Mouse (Mus musculus): Measurements from ENCODE around the gene Ccrl2. TPM values are rescaled to one million over a fixed set of nuclear protein-coding genes. Genes with fewer than 3 reads are reported as not detected.

Gene Ccrl2
- polyA plus RNA-seq, 1 experiment from 2014 or later, result 3.2 TPM

DNA sequence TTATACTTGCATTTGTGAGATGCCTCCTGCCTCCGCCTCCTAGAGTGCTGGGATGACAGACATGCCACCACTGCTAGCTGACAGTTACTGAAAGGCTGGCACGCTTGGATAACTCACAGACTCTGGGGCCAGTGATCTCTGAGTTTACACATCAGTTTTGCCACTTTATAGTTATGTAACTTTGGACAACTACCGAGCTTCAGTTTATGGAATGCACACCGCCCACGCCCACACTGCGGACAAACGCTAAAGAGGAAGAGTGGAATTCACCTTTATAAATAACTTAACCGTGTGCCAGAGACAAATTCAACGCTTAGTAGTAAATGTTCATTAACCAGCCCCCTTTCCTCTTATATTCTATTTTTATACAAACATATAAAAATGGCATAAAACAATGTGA, 2.4 kb downstream of the Ccrl2 start:
- Histone ChIP-seq H3K9ac (ENCODE audit: low read length) (no peak overlapping the region), H3K4me3 (replicated peaks; ENCODE audit: low read length) (no peak overlapping the region), H3K27me3 (ENCODE audit: control insufficient read depth, insufficient read depth, low read length) (no peaks in the 10 kb centered on the region), H3K36me3 (ENCODE audit: control insufficient read depth, insufficient read depth, low read length) (no peaks in the 10 kb centered on the region), H3K4me1 (ENCODE audit: control insufficient read depth, insufficient read depth, low read length) (peaks cover 22% of the 10 kb centered on the region), H3K27ac (ENCODE audit: low read length) (no peak overlapping the region), H3K9me3 (replicated peaks; ENCODE audit: control insufficient read depth, low read length) (no peaks in the 10 kb centered on the region), H3K4me2 (ENCODE audit: low read depth, low read length) (no peak overlapping the region)
- whole genome bisulfite sequencing, result 73% methylated on average over 9 of the region's 9 CpGs
- no peak for ATAC-seq (ENCODE audit: insufficient read depth, low FRiP score)

DNA sequence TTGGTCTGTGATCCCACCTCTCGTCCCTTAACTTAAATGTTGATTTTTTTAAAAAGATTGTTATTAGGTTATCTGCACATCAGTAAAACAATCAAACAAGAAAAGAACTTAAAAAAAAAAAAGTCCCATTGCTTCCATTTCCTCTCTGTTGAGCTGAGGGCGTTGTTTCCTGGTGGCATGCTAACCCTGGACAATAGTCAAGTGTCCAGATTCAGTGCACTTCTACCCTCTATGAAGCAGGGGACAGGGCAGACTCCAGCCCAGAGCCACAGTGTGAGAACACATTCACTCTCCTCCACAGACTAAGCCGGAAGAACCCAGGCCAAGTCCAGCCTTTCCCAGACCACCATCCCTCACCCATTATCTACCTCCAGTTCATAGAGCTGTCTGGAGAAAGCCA, 8.9 kb downstream of the Ccrl2 start:
- Histone ChIP-seq H3K4me3 (replicated peaks; ENCODE audit: low read length) (no peak overlapping the region), H3K4me2 (ENCODE audit: low read depth, low read length) (no peak overlapping the region)

DNA sequence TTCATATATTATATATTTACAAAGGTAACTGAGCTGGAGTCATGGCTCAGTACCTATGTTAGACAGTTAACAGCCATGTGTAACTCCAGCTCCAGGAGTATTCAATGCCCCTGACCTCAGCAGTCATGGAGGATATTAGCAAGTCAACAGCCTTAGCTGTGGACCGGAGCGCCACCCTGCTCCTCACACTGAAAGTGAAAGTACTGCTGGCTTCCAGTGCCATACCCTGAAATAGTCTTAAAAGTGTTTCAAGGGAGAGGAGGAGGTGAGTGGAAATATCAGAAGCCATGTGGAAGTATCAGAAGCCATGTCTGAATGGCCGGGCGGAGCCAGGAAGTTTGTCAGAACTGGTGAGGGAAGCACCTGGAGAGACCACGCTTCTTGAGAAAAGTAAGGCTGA, 10.1 kb downstream of the Ccrl2 start:
- WGBS, result 89% methylated on average over 5 of the region's 5 CpGs
- Histone ChIP-seq H3K4me2 (ENCODE audit: low read depth, low read length) (no peak overlapping the region), H3K4me1 (ENCODE audit: control insufficient read depth, insufficient read depth, low read length) (no peaks in the 10 kb centered on the region), H3K9ac (ENCODE audit: low read length) (no peak overlapping the region), H3K4me3 (replicated peaks; ENCODE audit: low read length) (no peak overlapping the region), H3K27ac (ENCODE audit: low read length) (no peak overlapping the region), H3K9me3 (replicated peaks; ENCODE audit: control insufficient read depth, low read length) (no peaks in the 10 kb centered on the region), H3K36me3 (ENCODE audit: control insufficient read depth, insufficient read depth, low read length) (no peaks in the 10 kb centered on the region), H3K27me3 (ENCODE audit: control insufficient read depth, insufficient read depth, low read length) (no peaks in the 10 kb centered on the region)
- no peak for ATAC-seq (ENCODE audit: insufficient read depth, low FRiP score)

More for the DNA sequence above, 8.9 kb downstream of the Ccrl2 start:
- Histone ChIP-seq H3K9ac (ENCODE audit: low read length) (no peak overlapping the region), H3K4me1 (ENCODE audit: control insufficient read depth, insufficient read depth, low read length) (no peaks in the 10 kb centered on the region), H3K27ac (ENCODE audit: low read length) (no peak overlapping the region), H3K9me3 (replicated peaks; ENCODE audit: control insufficient read depth, low read length) (no peaks in the 10 kb centered on the region), H3K27me3 (ENCODE audit: control insufficient read depth, insufficient read depth, low read length) (no peaks in the 10 kb centered on the region), H3K36me3 (ENCODE audit: control insufficient read depth, insufficient read depth, low read length) (no peaks in the 10 kb centered on the region)
- no peak for ATAC-seq (ENCODE audit: insufficient read depth, low FRiP score)
- WGBS, result 80% methylated on average over 3 of the region's 3 CpGs

DNA sequence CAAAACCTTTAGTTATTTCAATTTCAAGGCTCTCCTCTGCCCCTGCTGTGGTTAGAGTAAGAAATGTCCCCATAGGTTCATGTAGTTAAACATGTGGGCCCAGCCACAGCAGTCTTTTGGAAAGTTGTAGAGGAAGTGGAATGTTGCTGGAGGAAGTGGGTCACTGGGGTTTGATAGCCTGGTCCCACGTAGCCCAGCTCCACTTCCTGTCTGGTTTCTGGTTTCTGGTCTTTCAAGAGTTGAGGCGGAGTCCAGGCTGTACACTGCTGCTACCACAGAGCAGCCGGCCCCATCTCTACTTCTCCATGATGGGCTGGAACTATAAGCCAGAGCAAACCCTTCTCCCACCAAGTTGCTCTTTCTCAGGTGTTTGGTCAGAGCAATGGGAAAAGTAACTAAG, 11.1 kb downstream of the Ccrl2 start:
- no peaks in the 10 kb centered on the region for H3K4me1 ChIP-seq (ENCODE audit: control insufficient read depth, insufficient read depth, low read length)
- WGBS, result 67% methylated on average over 3 of the region's 3 CpGs
- no peak overlapping the region for H3K4me3 ChIP-seq (replicated peaks; ENCODE audit: low read length)
- no peak for ATAC-seq (ENCODE audit: insufficient read depth, low FRiP score)
- no peaks in the 10 kb centered on the region for H3K9me3 ChIP-seq (replicated peaks; ENCODE audit: control insufficient read depth, low read length)
- H3K9ac ChIP-seq (ENCODE audit: low read length), result no peak overlapping the region
- no peak overlapping the region for H3K27ac ChIP-seq (ENCODE audit: low read length)
- no peak overlapping the region for H3K4me2 ChIP-seq (ENCODE audit: low read depth, low read length)
- no peaks in the 10 kb centered on the region for H3K36me3 ChIP-seq (ENCODE audit: control insufficient read depth, insufficient read depth, low read length)
- no peaks in the 10 kb centered on the region for H3K27me3 ChIP-seq (ENCODE audit: control insufficient read depth, insufficient read depth, low read length)

DNA sequence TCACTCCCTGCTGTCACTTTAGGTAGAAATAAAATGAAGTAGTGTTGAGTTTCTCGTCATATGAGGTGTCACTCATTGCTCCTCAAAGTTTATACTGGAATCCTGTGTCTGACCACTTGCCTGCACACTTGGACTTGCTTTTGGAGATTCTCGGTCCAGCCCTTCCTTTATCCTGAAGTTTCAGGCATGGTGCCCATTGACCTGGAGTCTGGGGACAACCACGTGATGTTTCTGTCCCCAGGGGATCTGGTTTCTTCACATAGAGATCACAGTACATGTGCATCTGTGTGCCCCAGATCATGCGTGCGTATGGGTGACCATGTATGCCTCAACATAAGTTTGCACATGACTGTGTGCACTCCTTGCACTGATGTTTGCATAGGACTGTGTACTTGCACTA, 15.1 kb downstream of the Ccrl2 start:
- no peak overlapping the region for H3K4me2 ChIP-seq (ENCODE audit: low read depth, low read length)
- no peaks in the 10 kb centered on the region for H3K27me3 ChIP-seq (ENCODE audit: control insufficient read depth, insufficient read depth, low read length)
- H3K9ac ChIP-seq (ENCODE audit: low read length), result no peak overlapping the region
- no peak for ATAC-seq (ENCODE audit: insufficient read depth, low FRiP score)
- no peaks in the 10 kb centered on the region for H3K9me3 ChIP-seq (replicated peaks; ENCODE audit: control insufficient read depth, low read length)
- no peaks in the 10 kb centered on the region for H3K4me1 ChIP-seq (ENCODE audit: control insufficient read depth, insufficient read depth, low read length)
- 75% methylated on average over 5 of the region's 5 CpGs for WGBS
- no peaks in the 10 kb centered on the region for H3K36me3 ChIP-seq (ENCODE audit: control insufficient read depth, insufficient read depth, low read length)
- no peak overlapping the region for H3K4me3 ChIP-seq (replicated peaks; ENCODE audit: low read length)
- no peak overlapping the region for H3K27ac ChIP-seq (ENCODE audit: low read length)

DNA sequence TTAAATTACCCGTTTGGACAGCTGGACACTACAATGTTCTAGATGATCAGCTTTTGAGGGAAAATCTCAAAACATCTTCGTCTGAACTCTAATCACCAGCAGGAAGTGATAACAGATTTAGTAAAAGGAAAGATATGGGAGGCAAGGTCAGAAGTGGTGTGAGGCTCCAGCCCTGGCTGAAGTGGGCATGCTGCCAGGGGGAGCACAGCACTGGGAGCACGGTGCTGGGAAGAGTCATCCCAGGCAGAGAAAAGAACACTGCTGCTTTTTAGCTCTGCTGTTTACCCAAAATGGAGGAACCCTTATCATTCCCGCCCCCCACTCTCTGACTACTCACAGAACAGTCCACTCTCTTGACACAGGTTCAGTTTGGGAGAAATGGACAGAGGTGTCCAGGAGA, 17.4 kb downstream of the Ccrl2 start:
- H3K4me3 ChIP-seq (replicated peaks; ENCODE audit: low read length), result no peak overlapping the region
- no peak overlapping the region for H3K27ac ChIP-seq (ENCODE audit: low read length)
- no peaks in the 10 kb centered on the region for H3K36me3 ChIP-seq (ENCODE audit: control insufficient read depth, insufficient read depth, low read length)
- WGBS, result 69% methylated on average over 4 of the region's 4 CpGs
- no peaks in the 10 kb centered on the region for H3K4me1 ChIP-seq (ENCODE audit: control insufficient read depth, insufficient read depth, low read length)
- ATAC-seq (ENCODE audit: insufficient read depth, low FRiP score), result no peak
- no peaks in the 10 kb centered on the region for H3K27me3 ChIP-seq (ENCODE audit: control insufficient read depth, insufficient read depth, low read length)
- no peaks in the 10 kb centered on the region for H3K9me3 ChIP-seq (replicated peaks; ENCODE audit: control insufficient read depth, low read length)
- no peak overlapping the region for H3K9ac ChIP-seq (ENCODE audit: low read length)
- H3K4me2 ChIP-seq (ENCODE audit: low read depth, low read length), result no peak overlapping the region

DNA sequence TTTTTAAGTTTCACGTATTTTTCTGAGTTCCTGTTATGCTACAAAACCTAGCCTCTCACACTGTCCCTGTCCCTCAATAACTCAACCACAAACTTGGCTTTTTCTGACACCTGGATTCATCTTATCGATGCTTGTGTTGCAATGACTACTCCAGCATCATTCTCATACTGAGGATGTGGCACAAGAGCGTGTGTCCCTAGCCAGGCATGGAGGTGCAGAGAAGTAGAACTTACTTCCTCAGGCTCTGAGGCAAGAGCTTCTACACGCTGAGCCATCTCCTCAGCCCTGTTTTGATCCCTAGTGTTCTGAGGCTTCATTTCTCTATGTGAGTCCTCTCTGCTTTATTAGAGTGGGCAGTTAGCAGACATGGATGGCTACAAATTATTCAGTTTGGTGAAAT, 23.6 kb downstream of the Ccrl2 start:
- Histone ChIP-seq H3K4me1 (ENCODE audit: control insufficient read depth, insufficient read depth, low read length) (no peaks in the 10 kb centered on the region), H3K9me3 (replicated peaks; ENCODE audit: control insufficient read depth, low read length) (no peaks in the 10 kb centered on the region), H3K4me3 (replicated peaks; ENCODE audit: low read length) (no peak overlapping the region), H3K36me3 (ENCODE audit: control insufficient read depth, insufficient read depth, low read length) (no peaks in the 10 kb centered on the region), H3K9ac (ENCODE audit: low read length) (no peak overlapping the region), H3K27me3 (ENCODE audit: control insufficient read depth, insufficient read depth, low read length) (no peaks in the 10 kb centered on the region), H3K4me2 (ENCODE audit: low read depth, low read length) (no peak overlapping the region), H3K27ac (ENCODE audit: low read length) (no peak overlapping the region)
- WGBS, result 87% methylated on average over 4 of the region's 4 CpGs
- ATAC-seq (ENCODE audit: insufficient read depth, low FRiP score), result no peak

DNA sequence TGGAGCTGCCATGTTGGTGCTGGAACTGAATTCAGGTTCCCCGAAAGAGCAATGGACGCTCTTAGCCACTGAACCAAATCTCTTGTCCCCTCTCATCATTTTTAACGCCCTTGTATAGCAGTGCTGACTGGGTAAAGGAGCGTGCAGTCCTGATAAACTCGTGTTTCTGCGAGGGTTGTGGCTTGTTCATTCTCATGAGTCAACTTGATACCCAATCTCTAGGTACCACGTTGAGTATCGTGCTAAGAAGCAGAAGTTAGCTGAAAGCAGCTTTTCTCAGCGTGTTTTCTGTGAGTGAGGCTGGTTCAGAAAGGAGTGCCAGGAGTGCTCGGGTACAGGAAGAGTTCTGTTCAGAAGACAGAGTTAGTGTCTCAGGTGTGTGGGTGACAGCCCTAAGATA, 30.5 kb downstream of the Ccrl2 start:
- ATAC-seq (ENCODE audit: insufficient read depth, low FRiP score), result no peak
- Histone ChIP-seq H3K4me1 (ENCODE audit: control insufficient read depth, insufficient read depth, low read length) (no peaks in the 10 kb centered on the region), H3K9ac (ENCODE audit: low read length) (no peak overlapping the region), H3K27me3 (ENCODE audit: control insufficient read depth, insufficient read depth, low read length) (no peaks in the 10 kb centered on the region), H3K27ac (ENCODE audit: low read length) (no peak overlapping the region), H3K4me3 (replicated peaks; ENCODE audit: low read length) (no peak overlapping the region), H3K36me3 (ENCODE audit: control insufficient read depth, insufficient read depth, low read length) (no peaks in the 10 kb centered on the region), H3K4me2 (ENCODE audit: low read depth, low read length) (no peak overlapping the region), H3K9me3 (replicated peaks; ENCODE audit: control insufficient read depth, low read length) (no peaks in the 10 kb centered on the region)
- WGBS, result 83% methylated on average over 10 of the region's 10 CpGs

DNA sequence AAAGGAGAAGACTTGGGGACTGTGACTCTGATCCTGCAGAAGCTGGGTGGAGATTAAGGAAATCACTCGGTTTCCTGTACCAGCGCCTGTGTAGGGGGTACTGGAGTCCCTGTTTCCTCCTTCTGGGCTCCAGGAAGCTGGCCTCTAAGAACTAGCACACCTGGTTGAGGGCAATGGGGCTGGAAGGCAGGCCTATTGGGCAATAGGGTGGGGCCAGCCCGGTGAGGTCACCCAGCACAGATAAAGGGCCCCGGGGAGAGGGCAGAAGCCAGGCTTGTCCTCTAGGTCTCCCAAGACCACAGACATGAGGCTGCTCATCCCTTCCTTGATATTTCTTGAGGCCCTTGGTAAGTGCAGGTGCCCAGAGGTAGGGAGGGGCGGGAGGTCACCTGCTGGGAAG, 38.3 kb downstream of the Ccrl2 start, which contains the start of gene Ltf:
Gene Ltf (plus strand): TSS at position 250 of the 400 bp plus-strand sequence.
- H3K36me3 ChIP-seq (ENCODE audit: control insufficient read depth, insufficient read depth, low read length), result no peaks in the 10 kb centered on the region
- H3K4me1 ChIP-seq (ENCODE audit: control insufficient read depth, insufficient read depth, low read length), result no peaks in the 10 kb centered on the region
- H3K27ac ChIP-seq (ENCODE audit: low read length), result no peak within 1 kb of the TSS
- no peak within 1 kb of the TSS for H3K4me3 ChIP-seq (replicated peaks; ENCODE audit: low read length)
- H3K27me3 ChIP-seq (ENCODE audit: control insufficient read depth, insufficient read depth, low read length), result no peaks in the 10 kb centered on the region
- ATAC-seq (ENCODE audit: insufficient read depth, low FRiP score), result peak; percentile 53; the same call in 1 of the 2 replicates
- H3K9ac ChIP-seq (ENCODE audit: low read length), result no peak within 1 kb of the TSS; the same call in 1 of the 2 replicates
- no peak within 1 kb of the TSS for H3K4me2 ChIP-seq (ENCODE audit: low read depth, low read length)
- WGBS, result 64% methylated on average over 5 of the region's 5 CpGs
- no peaks in the 10 kb centered on the region for H3K9me3 ChIP-seq (replicated peaks; ENCODE audit: control insufficient read depth, low read length)

DNA sequence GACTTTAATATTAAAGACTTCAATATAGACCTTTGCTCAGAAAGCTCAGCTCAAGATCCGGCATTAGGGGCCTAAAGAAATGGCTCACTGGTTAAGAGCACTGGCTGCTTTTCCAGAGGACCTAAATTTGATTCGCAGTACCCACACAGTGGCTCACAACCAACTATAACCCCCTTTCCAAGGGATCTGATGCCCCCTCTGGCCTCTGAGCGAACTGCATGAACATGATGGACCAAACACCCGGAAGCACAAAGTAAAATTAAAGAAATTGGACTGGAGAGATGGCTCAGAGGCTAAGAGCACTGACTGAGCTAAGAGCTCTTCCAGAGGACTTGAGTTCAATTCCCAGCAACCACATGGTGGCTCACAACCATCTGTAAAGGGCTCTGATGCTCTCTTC, 41.7 kb downstream of the Ccrl2 start:
- Histone ChIP-seq H3K9ac (ENCODE audit: low read length) (no peak overlapping the region), H3K4me1 (ENCODE audit: control insufficient read depth, insufficient read depth, low read length) (no peaks in the 10 kb centered on the region), H3K4me3 (replicated peaks; ENCODE audit: low read length) (no peak overlapping the region), H3K4me2 (ENCODE audit: low read depth, low read length) (no peak overlapping the region), H3K27ac (ENCODE audit: low read length) (no peak overlapping the region), H3K9me3 (replicated peaks; ENCODE audit: control insufficient read depth, low read length) (no peaks in the 10 kb centered on the region), H3K36me3 (ENCODE audit: control insufficient read depth, insufficient read depth, low read length) (no peaks in the 10 kb centered on the region), H3K27me3 (ENCODE audit: control insufficient read depth, insufficient read depth, low read length) (no peaks in the 10 kb centered on the region)
- ATAC-seq (ENCODE audit: insufficient read depth, low FRiP score), result no peak
- 85% methylated on average over 4 of the region's 4 CpGs for WGBS

Measured in stomach, embryonic 16.5 days (tissue).